Mouse (Mus musculus) forebrain, embryonic 10.5 days (tissue): ENCODE results near the gene Capn2. TPM values are rescaled to one million over a fixed set of nuclear protein-coding genes. Genes with fewer than 3 reads are reported as not detected.

Experiments
- DNase-seq: peaks from one replicate; pipeline ENCODE4 v3.0.0-alpha.2; 2017; ENCODE audit warnings: low spot score; ENCODE audit errors: extremely low spot score
- H3K27ac ChIP-seq: fragments of 300-500 bp; sonication (generic); 2 replicates; pipeline ENCODE4 v1.5.1; 2016; ENCODE audit warnings: mild to moderate bottlenecking
- H3K27me3 ChIP-seq: fragments of 300-500 bp; sonication (generic); 2 replicates; pipeline ENCODE4 v1.6.1; 2016; ENCODE audit warnings: mild to moderate bottlenecking; ENCODE audit not compliant: poor library complexity, severe bottlenecking
- H3K36me3 ChIP-seq: fragments of 300-500 bp; sonication (generic); replicated peaks from 2 replicates; pipeline ENCODE4 v1.6.1; 2016; ENCODE audit warnings: mild to moderate bottlenecking, moderate library complexity
- H3K4me1 ChIP-seq: fragments of 300-500 bp; sonication (generic); 2 replicates; pipeline ENCODE4 v1.6.1; 2016
- H3K4me3 ChIP-seq: fragments of 300-500 bp; sonication (generic); 2 replicates; pipeline ENCODE4 v1.5.1; 2016; ENCODE audit warnings: mild to moderate bottlenecking, moderate library complexity
- H3K9me3 ChIP-seq: fragments of 300-500 bp; sonication (generic); 2 replicates; pipeline ENCODE4 v1.6.1; 2016; ENCODE audit warnings: mild to moderate bottlenecking, moderate library complexity
- WGBS: fragments of 180-500 bp; shearing (Covaris S2); methylation state at CpG from one replicate; pipeline ENCODE4 v1.1.7; 2016; 5-methylcytosine and 5-hydroxymethylcytosine counted together
- polyA plus RNA-seq: library from polyadenylated mRNA; unstranded; fragments of >200 nt; fragmentation: Nextera tagmentation; extraction: Ambion mirVana; gene quantifications from 2 replicates; pipeline ENCODE4 v1.2.1, GENCODE M21; 2016

Capn2 gene
- polyA plus RNA-seq, 1 experiment from 2014 or later = 71.8 TPM

GRCm38 (mm10) chr1:182461813-182462212 is 55.6 kb downstream of the Capn2 start:
- WGBS = 93% methylated on average over 10 of the region's 10 CpGs
- Histone ChIP-seq H3K27ac (no peak overlapping the region), H3K27me3 (no peaks in the 10 kb centered on the region), H3K9me3 (no peaks in the 10 kb centered on the region), H3K4me1 (no peaks in the 10 kb centered on the region), H3K4me3 (no peak overlapping the region), H3K36me3 (peaks cover 62% of the 10 kb centered on the region)
- DNase-seq = no peak

DNA sequence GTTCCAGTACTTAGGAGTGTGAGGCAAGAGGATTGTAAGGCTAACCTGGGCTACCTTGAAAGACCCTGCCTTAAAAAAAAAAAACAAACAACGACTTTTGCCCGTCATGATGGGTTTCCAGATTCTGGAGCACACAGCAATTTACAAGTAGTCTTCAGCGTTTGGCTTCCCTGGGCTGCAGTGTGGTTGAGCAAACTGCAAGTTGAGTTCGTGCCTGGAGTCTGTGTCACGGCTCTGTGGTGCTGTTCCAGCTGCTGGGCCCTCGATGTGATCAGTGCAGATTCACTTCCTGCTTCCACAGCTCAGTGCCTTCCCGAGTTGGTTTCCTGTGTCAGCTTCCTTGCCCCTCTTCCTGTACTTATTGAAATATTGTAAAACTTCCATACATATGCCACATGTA is 56.1 kb downstream of the Capn2 start:
- Histone ChIP-seq H3K4me3 (no peak overlapping the region), H3K27me3 (no peaks in the 10 kb centered on the region), H3K9me3 (no peaks in the 10 kb centered on the region), H3K27ac (no peak overlapping the region), H3K36me3 (peaks cover 62% of the 10 kb centered on the region), H3K4me1 (no peaks in the 10 kb centered on the region)
- WGBS = 92% methylated on average over 7 of the region's 7 CpGs
- no peak for DNase-seq

GRCm38 (mm10) chr1:182460291-182461244 is 56.8 kb downstream of the Capn2 start:
- no peaks in the 10 kb centered on the region for H3K9me3 ChIP-seq
- DNase-seq = no peak
- no peak overlapping the region for H3K4me3 ChIP-seq
- 89% methylated on average over 13 of the region's 13 CpGs for WGBS
- peaks cover 69% of the 10 kb centered on the region for H3K36me3 ChIP-seq
- H3K27me3 ChIP-seq = no peaks in the 10 kb centered on the region
- no peak overlapping the region for H3K27ac ChIP-seq
- no peaks in the 10 kb centered on the region for H3K4me1 ChIP-seq

DNA sequence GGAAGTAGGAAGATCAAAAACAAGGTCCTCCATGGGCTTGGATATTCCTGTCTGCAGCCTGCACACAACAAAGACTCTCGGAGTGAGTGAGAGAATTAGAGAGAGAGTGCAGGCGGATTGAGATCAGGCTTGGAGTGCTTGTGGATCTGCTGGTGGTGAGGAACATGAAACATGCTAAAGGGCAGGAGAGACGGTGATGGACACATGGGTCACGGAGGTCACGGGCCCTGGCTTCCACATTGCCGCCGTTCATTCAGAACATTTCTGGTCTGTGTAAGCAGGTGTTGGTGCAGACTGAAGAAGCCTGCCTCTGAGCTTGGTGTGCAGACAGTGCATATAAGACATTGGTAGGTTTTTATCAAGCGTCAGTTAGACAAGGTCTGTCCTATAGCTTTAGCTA is 58.0 kb downstream of the Capn2 start:
- no peaks in the 10 kb centered on the region for H3K27me3 ChIP-seq
- no peak overlapping the region for H3K27ac ChIP-seq
- no peaks in the 10 kb centered on the region for H3K9me3 ChIP-seq
- H3K36me3 ChIP-seq = peaks cover 80% of the 10 kb centered on the region
- no peak overlapping the region for H3K4me3 ChIP-seq
- DNase-seq = no peak
- 90% methylated on average over 8 of the region's 8 CpGs for WGBS
- H3K4me1 ChIP-seq = no peaks in the 10 kb centered on the region

GRCm38 (mm10) chr1:182458556-182458955 is 58.9 kb downstream of the Capn2 start:
- no peaks in the 10 kb centered on the region for H3K9me3 ChIP-seq
- 92% methylated on average over 19 of the region's 19 CpGs for WGBS
- no peak overlapping the region for H3K4me3 ChIP-seq
- DNase-seq = no peak
- H3K4me1 ChIP-seq = no peaks in the 10 kb centered on the region
- no peaks in the 10 kb centered on the region for H3K27me3 ChIP-seq
- H3K36me3 ChIP-seq = peaks cover 89% of the 10 kb centered on the region
- H3K27ac ChIP-seq = no peak overlapping the region

DNA sequence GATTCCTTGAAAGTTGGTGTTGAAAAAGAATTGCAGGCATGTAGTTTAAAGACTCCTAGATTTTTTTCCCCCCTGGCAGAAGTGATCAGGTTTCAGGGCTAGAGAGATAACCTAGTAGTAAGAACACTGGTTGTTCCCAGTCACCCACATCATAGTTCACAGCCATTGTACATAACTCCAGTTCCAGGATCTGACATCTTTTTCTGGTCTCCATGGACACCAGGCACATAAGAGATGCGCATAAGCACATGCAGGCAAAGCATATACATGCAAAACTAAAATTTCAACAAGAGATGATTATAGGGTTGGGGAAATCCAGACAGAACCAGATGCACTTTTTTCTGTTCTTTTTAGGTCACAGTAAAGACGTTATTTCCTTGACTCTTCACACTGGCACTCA is 62.3 kb downstream of the Capn2 start:
- Histone ChIP-seq H3K4me1 (no peaks in the 10 kb centered on the region), H3K27ac (no peak overlapping the region), H3K9me3 (no peaks in the 10 kb centered on the region), H3K4me3 (no peak overlapping the region), H3K36me3 (peaks cover 82% of the 10 kb centered on the region), H3K27me3 (no peaks in the 10 kb centered on the region)
- WGBS = 91% methylated on average over 2 of the region's 2 CpGs
- DNase-seq = no peak

GRCm38 (mm10) chr1:182452473-182452872 is 64.9 kb downstream of the Capn2 start:
- no peaks in the 10 kb centered on the region for H3K4me1 ChIP-seq
- DNase-seq = no peak
- no peaks in the 10 kb centered on the region for H3K9me3 ChIP-seq
- no peaks in the 10 kb centered on the region for H3K27me3 ChIP-seq
- peaks cover 86% of the 10 kb centered on the region for H3K36me3 ChIP-seq
- no peak overlapping the region for H3K4me3 ChIP-seq
- H3K27ac ChIP-seq = no peak overlapping the region
- WGBS = 92% methylated on average over 4 of the region's 4 CpGs

DNA sequence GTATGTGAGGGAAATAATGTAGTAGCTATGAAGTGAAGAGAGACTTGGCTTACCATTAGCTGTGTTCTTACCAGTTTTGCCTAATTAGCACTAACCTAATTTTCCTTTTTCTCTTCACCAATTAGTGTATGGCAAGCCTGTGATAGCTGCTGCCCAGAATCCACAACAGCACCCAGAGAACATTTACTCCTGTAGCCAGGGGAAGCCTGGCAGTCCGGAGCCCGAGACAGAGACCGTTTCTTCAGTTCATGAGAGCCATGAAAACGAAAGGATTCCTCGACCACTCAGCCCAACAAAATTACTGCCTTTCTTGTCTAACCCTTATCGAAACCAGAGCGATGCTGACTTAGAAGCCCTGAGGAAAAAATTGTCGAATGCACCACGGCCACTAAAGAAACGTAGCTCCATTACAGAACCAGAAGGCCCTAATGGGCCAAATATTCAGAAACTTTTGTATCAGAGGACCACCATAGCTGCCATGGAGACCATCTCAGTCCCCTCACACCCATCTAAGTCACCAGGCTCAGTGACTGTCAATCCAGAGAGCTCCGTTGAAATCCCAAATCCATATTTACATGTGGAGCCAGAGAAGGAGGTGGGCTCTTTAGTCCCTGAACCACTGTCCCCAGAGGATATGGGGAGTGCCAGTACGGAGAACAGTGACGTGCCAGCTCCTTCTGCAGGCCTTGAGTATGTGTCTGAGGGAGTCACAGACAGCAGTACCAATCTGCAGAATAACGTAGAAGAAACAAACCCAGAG is 69.0 kb downstream of the Capn2 start:
- 94% methylated on average over 14 of the region's 14 CpGs for WGBS
- H3K36me3 ChIP-seq = peaks cover 88% of the 10 kb centered on the region
- H3K27me3 ChIP-seq = no peaks in the 10 kb centered on the region
- H3K4me3 ChIP-seq = no peak overlapping the region
- H3K27ac ChIP-seq = no peak overlapping the region
- no peaks in the 10 kb centered on the region for H3K9me3 ChIP-seq
- DNase-seq = no peak
- H3K4me1 ChIP-seq = no peaks in the 10 kb centered on the region

GRCm38 (mm10) chr1:182444116-182444515 is 73.3 kb downstream of the Capn2 start:
- H3K27ac ChIP-seq = no peak overlapping the region
- WGBS = 77% methylated on average over 2 of the region's 2 CpGs
- H3K4me3 ChIP-seq = no peak overlapping the region
- no peaks in the 10 kb centered on the region for H3K9me3 ChIP-seq
- no peaks in the 10 kb centered on the region for H3K4me1 ChIP-seq
- no peaks in the 10 kb centered on the region for H3K27me3 ChIP-seq
- H3K36me3 ChIP-seq = peaks cover 94% of the 10 kb centered on the region
- no peak for DNase-seq

- H3K36me3 ChIP-seq = peaks cover 91% of the 10 kb centered on the region
- WGBS = 89% methylated on average over 18 of the region's 18 CpGs
Observed at GRCm38 (mm10) chr1:182441791-182442473, 75.5 kb downstream of the Capn2 start.

GRCm38 (mm10) chr1:182439546-182440222 is 77.7 kb downstream of the Capn2 start:
- Histone ChIP-seq H3K36me3 (peaks cover 91% of the 10 kb centered on the region), H3K4me1 (no peaks in the 10 kb centered on the region), H3K4me3 (no peak overlapping the region), H3K27ac (no peak overlapping the region), H3K9me3 (no peaks in the 10 kb centered on the region), H3K27me3 (no peaks in the 10 kb centered on the region)
- DNase-seq = no peak
- WGBS = 93% methylated on average over 5 of the region's 5 CpGs

More at GRCm38 (mm10) chr1:182441791-182442473, 75.5 kb downstream of the Capn2 start:
- no peaks in the 10 kb centered on the region for H3K4me1 ChIP-seq
- DNase-seq = no peak
- H3K27me3 ChIP-seq = no peaks in the 10 kb centered on the region
- H3K9me3 ChIP-seq = no peaks in the 10 kb centered on the region
- no peak overlapping the region for H3K27ac ChIP-seq
- no peak overlapping the region for H3K4me3 ChIP-seq

- no peaks in the 10 kb centered on the region for H3K4me1 ChIP-seq
- no peak overlapping the region for H3K27ac ChIP-seq
- no peak for DNase-seq
- no peaks in the 10 kb centered on the region for H3K27me3 ChIP-seq
- peaks cover 89% of the 10 kb centered on the region for H3K36me3 ChIP-seq
- no peak overlapping the region for H3K4me3 ChIP-seq
- no peaks in the 10 kb centered on the region for H3K9me3 ChIP-seq
- 87% methylated on average over 5 of the region's 5 CpGs for WGBS
Observed at GRCm38 (mm10) chr1:182436746-182437145, 80.7 kb downstream of the Capn2 start.
